ENCODE assay signal across 12 mouse cellular contexts in the genomic region with DNA sequence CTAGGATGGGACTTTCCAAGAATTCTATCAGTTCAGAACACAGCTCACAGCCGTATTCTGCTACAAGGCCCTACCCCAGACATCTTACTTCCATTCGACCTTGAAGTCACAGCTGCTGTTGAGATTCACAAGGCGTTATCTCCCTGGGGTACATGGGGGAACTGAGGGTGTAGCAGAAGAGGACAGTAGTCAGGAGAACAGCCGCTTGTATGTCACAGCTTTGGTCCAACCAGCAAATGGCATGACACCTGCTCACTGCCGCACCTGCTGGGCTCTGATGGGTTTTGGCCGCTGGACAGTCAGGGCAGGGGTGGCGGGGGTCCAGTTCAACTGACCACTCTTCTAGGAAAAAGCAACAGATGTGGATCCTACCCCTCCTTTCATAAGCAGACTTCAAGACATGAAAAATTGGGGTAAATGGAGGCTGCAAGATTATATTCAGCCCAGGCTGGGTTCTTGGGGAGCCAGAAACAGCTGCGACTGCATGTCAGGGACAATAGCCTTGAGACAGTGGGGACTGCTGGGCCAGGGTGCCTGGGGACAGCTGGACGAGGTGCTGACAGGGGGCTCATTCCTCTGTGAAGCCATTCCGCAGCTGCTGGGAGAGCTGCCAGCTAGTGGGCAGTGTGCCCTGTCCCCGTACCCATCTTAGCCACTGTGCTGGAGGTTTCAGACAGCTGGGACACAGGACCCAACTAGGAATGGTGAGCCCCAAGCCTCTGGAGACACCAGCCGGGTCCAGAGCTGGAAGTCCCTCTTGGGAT. TPM values are rescaled to one million over a fixed set of nuclear protein-coding genes. Genes with fewer than 3 reads are reported as not detected.
DNase-seq lines count a peak whose midpoint lies in the region; ATAC-seq and TF ChIP-seq lines count a peak whose summit lies in the region.
"Had no signal": no experiment of that assay in that cellular context is flagged by ENCODE, and none has a peak within 500 bp of the region (broad histone marks: within the 10 kb centered on the region; RNA-seq: fewer than 3 reads in every experiment).

No protein-coding gene starts in this region.

- no peak overlapping the region for H3K4me3 ChIP-seq in heart, embryonic 12.5 days
- H3K4me3 ChIP-seq in lung, postnatal 0 days (ENCODE audit: low read depth, low read length) = no peak overlapping the region
- no peak overlapping the region for H3K4me3 ChIP-seq in embryonic facial prominence, embryonic 15.5 days (replicated peaks)
- H3K4me3 ChIP-seq in limb, embryonic 10.5 days = no peak overlapping the region
- H3K4me3 ChIP-seq in stomach, postnatal 0 days (ENCODE audit: low read depth, low read length) = no peak overlapping the region
- H3K4me3 ChIP-seq: limb, embryonic 15.5 days had no signal

- peak overlapping the region; percentile 15; the same call in 1 of the 2 replicates for H3K4me2 ChIP-seq in heart, embryonic 12.5 days
- H3K4me2 ChIP-seq in lung, postnatal 0 days (replicated peaks; ENCODE audit: low read depth, low read length) = no peak overlapping the region
- H3K4me2 ChIP-seq in embryonic facial prominence, embryonic 15.5 days (replicated peaks) = no peak overlapping the region
- no peak overlapping the region for H3K4me2 ChIP-seq in stomach, postnatal 0 days (replicated peaks; ENCODE audit: low read depth)
- H3K4me2 ChIP-seq: limb, embryonic 15.5 days had no signal

- no peaks in the 10 kb centered on the region for H3K36me3 ChIP-seq in heart, embryonic 12.5 days
- H3K36me3 ChIP-seq in lung, postnatal 0 days (ENCODE audit: insufficient read depth, low read length) = no peaks in the 10 kb centered on the region
- H3K36me3 ChIP-seq in embryonic facial prominence, embryonic 15.5 days = no peaks in the 10 kb centered on the region
- H3K36me3 ChIP-seq in limb, embryonic 10.5 days = peaks cover 4% of the 10 kb centered on the region; the same call in 1 of the 2 replicates
- H3K36me3 ChIP-seq in stomach, postnatal 0 days (ENCODE audit: control insufficient read depth, insufficient read depth, low read length) = no peaks in the 10 kb centered on the region
- H3K36me3 ChIP-seq: limb, embryonic 15.5 days had no signal

- H3K4me1 ChIP-seq in heart, embryonic 12.5 days (replicated peaks) = peaks cover 38% of the 10 kb centered on the region
- H3K4me1 ChIP-seq in lung, postnatal 0 days (ENCODE audit: insufficient read depth, low read depth, low read length) = peaks cover 12% of the 10 kb centered on the region
- peaks cover 36% of the 10 kb centered on the region for H3K4me1 ChIP-seq in embryonic facial prominence, embryonic 15.5 days
- peaks cover 64% of the 10 kb centered on the region for H3K4me1 ChIP-seq in limb, embryonic 10.5 days
- H3K4me1 ChIP-seq in stomach, postnatal 0 days (replicated peaks; ENCODE audit: control insufficient read depth, insufficient read depth) = no peaks in the 10 kb centered on the region

- no peak for TF ChIP-seq EP300 in lung, postnatal 0 days (IDR thresholded peaks at IDR 0.05)
- no peak for TF ChIP-seq EP300 in stomach, postnatal 0 days (optimal IDR thresholded peaks at IDR 0.05)

- H3K9ac ChIP-seq in heart, embryonic 12.5 days = peak overlapping the region; percentile 9; the same call in 1 of the 2 replicates
- no peak overlapping the region for H3K9ac ChIP-seq in lung, postnatal 0 days (replicated peaks; ENCODE audit: low read depth)
- H3K9ac ChIP-seq in embryonic facial prominence, embryonic 15.5 days = no peak overlapping the region
- H3K9ac ChIP-seq in stomach, postnatal 0 days (ENCODE audit: low read length) = no peak overlapping the region
- H3K9ac ChIP-seq: limb, embryonic 15.5 days had no signal

- TF ChIP-seq CTCF in lung, postnatal 0 days (IDR thresholded peaks at IDR 0.05) = no peak
- no peak for TF ChIP-seq CTCF in stomach, postnatal 0 days (IDR thresholded peaks at IDR 0.05; ENCODE audit: low read depth)

- H3K9me3 ChIP-seq in heart, embryonic 12.5 days (replicated peaks) = no peaks in the 10 kb centered on the region
- no peaks in the 10 kb centered on the region for H3K9me3 ChIP-seq in lung, postnatal 0 days (ENCODE audit: low read length)
- H3K9me3 ChIP-seq in embryonic facial prominence, embryonic 15.5 days (replicated peaks) = no peaks in the 10 kb centered on the region
- no peaks in the 10 kb centered on the region for H3K9me3 ChIP-seq in limb, embryonic 10.5 days (replicated peaks)
- no peaks in the 10 kb centered on the region for H3K9me3 ChIP-seq in stomach, postnatal 0 days (ENCODE audit: control insufficient read depth, low read length)
- H3K9me3 ChIP-seq: limb, embryonic 15.5 days had no signal

- intact Hi-C loops in heart, postnatal 25 days (cut with DNase I) = no loop called here

- 46% methylated on average over 12 of the region's 12 CpGs for whole genome bisulfite sequencing in heart, embryonic 12.5 days
- 57% methylated on average over 12 of the region's 12 CpGs for WGBS in lung, postnatal 0 days
- 64% methylated on average over 12 of the region's 12 CpGs for WGBS in embryonic facial prominence, embryonic 15.5 days
- WGBS in limb, embryonic 10.5 days = 78% methylated on average over 12 of the region's 12 CpGs
- WGBS in stomach, postnatal 0 days = 65% methylated on average over 12 of the region's 12 CpGs

- no peak for DNase-seq in heart, postnatal 25 days (ENCODE audit: low spot score)
- peak; percentile 37 for DNase-seq in lung, postnatal 10 days
- DNase-seq in lung, postnatal 0 days (ENCODE audit: low spot score) = no peak
- no peak for DNase-seq in limb, embryonic 10.5 days (ENCODE audit: low spot score)
- no peak for DNase-seq in stomach, postnatal 0 days (ENCODE audit: low spot score)
- no peak for DNase-seq in ovary, postnatal 14 days (ENCODE audit: low spot score)
- DNase-seq: spleen, adult 18-20 months; thymus, postnatal 36 days had no signal

- H3K27me3 ChIP-seq in heart, embryonic 12.5 days (replicated peaks) = peaks cover 3% of the 10 kb centered on the region; the same call in 1 of the 2 replicates
- H3K27me3 ChIP-seq in lung, postnatal 0 days (replicated peaks; ENCODE audit: insufficient read depth, low read length) = peaks cover 6% of the 10 kb centered on the region
- peaks cover 14% of the 10 kb centered on the region for H3K27me3 ChIP-seq in embryonic facial prominence, embryonic 15.5 days
- peaks cover 64% of the 10 kb centered on the region for H3K27me3 ChIP-seq in limb, embryonic 10.5 days (ENCODE audit: low read depth, poor library complexity, severe bottlenecking)
- H3K27me3 ChIP-seq in stomach, postnatal 0 days (ENCODE audit: control insufficient read depth, insufficient read depth, low read length) = 0 out of 2 replicates have a peak, but pooled peaks cover 3% of the 10 kb centered on the region

- H3K27ac ChIP-seq in heart, embryonic 12.5 days (ENCODE audit: poor library complexity, severe bottlenecking) = peak overlapping the region; percentile 36
- H3K27ac ChIP-seq in lung, postnatal 0 days (ENCODE audit: low read length) = no peak overlapping the region
- H3K27ac ChIP-seq in embryonic facial prominence, embryonic 15.5 days (replicated peaks) = no peak overlapping the region
- 0 out of 2 replicates have a peak overlapping the region, but pooled peaks have one; percentile 44 for H3K27ac ChIP-seq in limb, embryonic 10.5 days
- no peak overlapping the region for H3K27ac ChIP-seq in stomach, postnatal 0 days (replicated peaks)
- H3K27ac ChIP-seq: limb, embryonic 15.5 days; macrophage had no signal

- no peak for ATAC-seq in heart, embryonic 12.5 days (ENCODE audit: insufficient number of reproducible peaks, low FRiP score)
- no peak for ATAC-seq in lung, postnatal 0 days
- 0 out of 2 replicates have a peak, but pooled peaks have one; percentile 35 for ATAC-seq in embryonic facial prominence, embryonic 15.5 days (ENCODE audit: insufficient number of reproducible peaks, low FRiP score, low TSS enrichment, low read depth)
- no peak for ATAC-seq in stomach, postnatal 0 days (ENCODE audit: low FRiP score, low TSS enrichment)

RNA-seq across cellular contexts. Expression of gene Lmf1, which starts 3.5 kb away (rescaled TPM):
- polyA plus RNA-seq in heart, embryonic 12.5 days (2016; fragmentation: Nextera tagmentation; extraction: Ambion mirVana) = 34.6 and 35.3 TPM in 2 replicates
- total RNA-seq in heart, postnatal 25 days (2021) = 10 to 100 TPM; 31.7 to 34.3 TPM
- polyA plus RNA-seq in lung, postnatal 0 days (2015; fragmentation: Nextera tagmentation; extraction: Ambion mirVana) = 16.5 and 16.6 TPM in 2 replicates
- polyA plus RNA-seq in embryonic facial prominence, embryonic 15.5 days (2015; fragmentation: Nextera tagmentation; extraction: Ambion mirVana) = 29.0 and 31.4 TPM in 2 replicates
- 28.9 and 29.0 TPM in 2 replicates for polyA plus RNA-seq in limb, embryonic 10.5 days (2016; fragmentation: Nextera tagmentation; extraction: Ambion mirVana)
- 16.3 and 17.7 TPM in 2 replicates for polyA plus RNA-seq in stomach, postnatal 0 days (2015; fragmentation: Nextera tagmentation; extraction: Ambion mirVana)

RNA-seq across cellular contexts. Expression of gene Sox8, which starts 4.9 kb away (rescaled TPM):
- 1.6 and 1.9 TPM in 2 replicates for polyA plus RNA-seq in heart, embryonic 12.5 days (2016; fragmentation: Nextera tagmentation; extraction: Ambion mirVana)
- under 1 TPM; 0.25 to 0.75 TPM for total RNA-seq in heart, postnatal 25 days (2021)
- 0.19 and 0.24 TPM in 2 replicates for polyA plus RNA-seq in lung, postnatal 0 days (2015; fragmentation: Nextera tagmentation; extraction: Ambion mirVana)
- polyA plus RNA-seq in embryonic facial prominence, embryonic 15.5 days (2015; fragmentation: Nextera tagmentation; extraction: Ambion mirVana) = 13.1 and 13.7 TPM in 2 replicates
- 11.1 and 13.1 TPM in 2 replicates for polyA plus RNA-seq in limb, embryonic 10.5 days (2016; fragmentation: Nextera tagmentation; extraction: Ambion mirVana)
- 1.4 and 1.6 TPM in 2 replicates for polyA plus RNA-seq in stomach, postnatal 0 days (2015; fragmentation: Nextera tagmentation; extraction: Ambion mirVana)
- polyA plus RNA-seq: macrophage had no signal

Comparison
In these comparisons a context has a peak if more than half of its experiments do, and no peak if none do; other contexts are left out.
1. H3K27ac ChIP-seq: peak in heart, embryonic 12.5 days (single experiment) and limb, embryonic 10.5 days (single experiment); none in lung, postnatal 0 days (single experiment), embryonic facial prominence, embryonic 15.5 days (single experiment) and stomach, postnatal 0 days (single experiment).